Mouse (Mus musculus) natural killer cell, adult 2 months (primary cell): ENCODE data around the gene Stradb.

Source experiments
- DNase-seq, 2 experiments: peaks; one replicate each; pipeline ENCODE4 v3.0.0; 2022; ENCODE audit warnings: low spot score in 2 of 2

Gene Stradb

GRCm38 (mm10) chr1:58959682-58960081 lies 13.6 kb upstream of the Stradb start:
- no peak for DNase-seq

GRCm38 (mm10) chr1:58961152-58961893 lies 12.0 kb upstream of the Stradb start:
- DNase-seq = no peak

GRCm38 (mm10) chr1:58962418-58962817 lies 10.9 kb upstream of the Stradb start:
- DNase-seq = no peak

- DNase-seq = no peak
Observed at GRCm38 (mm10) chr1:58962865-58963264, 10.5 kb upstream of the Stradb start.

- DNase-seq = no peak
Observed at GRCm38 (mm10) chr1:58967534-58967933, 5.8 kb upstream of the Stradb start.

GRCm38 (mm10) chr1:58970054-58970453 lies 3.3 kb upstream of the Stradb start:
- no peak for DNase-seq

- no peak for DNase-seq
Observed at GRCm38 (mm10) chr1:58971097-58971496, 2.2 kb upstream of the Stradb start.

- no peak for DNase-seq
Observed at GRCm38 (mm10) chr1:58972851-58973365, 414 bp upstream of the Stradb start.

GRCm38 (mm10) chr1:58982276-58982675 lies 9.0 kb downstream of the Stradb start:
- DNase-seq = no peak

- DNase-seq = no peak
Observed at GRCm38 (mm10) chr1:58984586-58984985, 11.3 kb downstream of the Stradb start.

GRCm38 (mm10) chr1:58993144-58993543 lies 19.8 kb downstream of the Stradb start:
- DNase-seq = no peak

GRCm38 (mm10) chr1:58993723-58994122 lies 20.4 kb downstream of the Stradb start:
- peak in 1 of 2 experiments; percentile 4 for DNase-seq

- DNase-seq = no peak
Observed at GRCm38 (mm10) chr1:58995313-58995712, 22.0 kb downstream of the Stradb start.

- peak in 1 of 2 experiments; percentile 14 for DNase-seq
Observed at GRCm38 (mm10) chr1:59009250-59009649, 35.9 kb downstream of the Stradb start.

- no peak for DNase-seq
Observed at GRCm38 (mm10) chr1:59021556-59021955, 48.2 kb downstream of the Stradb start.

- no peak for DNase-seq
Observed at GRCm38 (mm10) chr1:59037723-59038122, 64.4 kb downstream of the Stradb start.
